In genomic region chr4:119004613-119005339, GRCm38 (mm10) we compare ENCODE assay signal across 8 mouse cellular contexts. TPM values are rescaled to one million over a fixed set of nuclear protein-coding genes. Genes with fewer than 3 reads are reported as not detected.
DNase-seq lines count a peak whose midpoint lies in the region; ATAC-seq lines count a peak whose summit lies in the region.

No protein-coding gene starts in this region.

- DNase-seq in T-cell, adult 2 months (ENCODE audit: low spot score) = peak; percentile 74
- peak; percentile 89 to 94 for DNase-seq in cerebellum, postnatal 25 days
- peak; percentile 93 for DNase-seq in gastrocnemius, postnatal 10 days
- peak; percentile 84 to 88 for DNase-seq in left cerebral cortex, postnatal 25 days (ENCODE audit: low spot score in 2 of 2)
- DNase-seq in midbrain, embryonic 10.5 days (ENCODE audit: low spot score) = peak; percentile 88
- DNase-seq in right cerebral cortex, postnatal 36 days (ENCODE audit: low spot score in 2 of 2) = peak; percentile 58 to 72
- peak; percentile 85 to 89 for DNase-seq in urinary bladder, postnatal 36 days (ENCODE audit: low spot score in 2 of 2)

- WGBS in intestine, embryonic 16.5 days = 41% methylated on average over 7 of the region's 7 CpGs
- 43% methylated on average over 7 of the region's 7 CpGs for WGBS in midbrain, embryonic 10.5 days

- no peak overlapping the region for H3K27ac ChIP-seq in intestine, embryonic 16.5 days (ENCODE audit: low read length)
- no peak overlapping the region for H3K27ac ChIP-seq in midbrain, embryonic 10.5 days (replicated peaks)

- intact Hi-C loops in left cerebral cortex, postnatal 25 days (cut with DNase I) = loop anchor here (1.0 to 5.0 kb wide), 3 partner anchors 103 to 200 kb away; partner anchors contain the start of gene Slc2a1

- H3K36me3 ChIP-seq in intestine, embryonic 16.5 days (ENCODE audit: control insufficient read depth, insufficient read depth, low read length) = no peaks in the 10 kb centered on the region
- H3K36me3 ChIP-seq in midbrain, embryonic 10.5 days = no peaks in the 10 kb centered on the region

- no peaks in the 10 kb centered on the region for H3K9me3 ChIP-seq in intestine, embryonic 16.5 days (ENCODE audit: control insufficient read depth, low read length)
- no peaks in the 10 kb centered on the region for H3K9me3 ChIP-seq in midbrain, embryonic 10.5 days (replicated peaks)

- peak; percentile 79 for ATAC-seq in intestine, embryonic 16.5 days

- H3K4me1 ChIP-seq in intestine, embryonic 16.5 days (ENCODE audit: control insufficient read depth, insufficient read depth, low read length) = no peaks in the 10 kb centered on the region
- peaks cover 29% of the 10 kb centered on the region for H3K4me1 ChIP-seq in midbrain, embryonic 10.5 days

- no peak overlapping the region for H3K4me3 ChIP-seq in intestine, embryonic 16.5 days (ENCODE audit: low read length)
- no peak overlapping the region for H3K4me3 ChIP-seq in midbrain, embryonic 10.5 days

- H3K27me3 ChIP-seq in intestine, embryonic 16.5 days (replicated peaks; ENCODE audit: control insufficient read depth, insufficient read depth, low read length) = no peaks in the 10 kb centered on the region
- no peaks in the 10 kb centered on the region for H3K27me3 ChIP-seq in midbrain, embryonic 10.5 days (ENCODE audit: low read depth, poor library complexity, severe bottlenecking)

- no peak overlapping the region for H3K9ac ChIP-seq in intestine, embryonic 16.5 days (ENCODE audit: low read depth, low read length)

- H3K4me2 ChIP-seq in intestine, embryonic 16.5 days (ENCODE audit: low read depth, low read length) = no peak overlapping the region

RNA-seq across cellular contexts. Expression of gene Lao1, which starts 43.4 kb away (rescaled TPM):
- total RNA-seq in gastrocnemius, postnatal 10 days (2021) = under 1 TPM in 1 of 2 experiments, not detected in 1; 0.16 TPM
- polyA plus RNA-seq in intestine, embryonic 16.5 days (2015; fragmentation: Nextera tagmentation; extraction: Ambion mirVana) = not detected in 2 replicates
- total RNA-seq in left cerebral cortex, postnatal 25 days (2021) = under 1 TPM; 0.27 to 0.34 TPM
- not detected in 2 replicates for polyA plus RNA-seq in midbrain, embryonic 10.5 days (2016; fragmentation: Nextera tagmentation; extraction: Ambion mirVana)
